Mouse (Mus musculus) heart, adult 2 months (tissue): Measurements from ENCODE around the gene Fosl1. TPM values are rescaled to one million over a fixed set of nuclear protein-coding genes. Genes with fewer than 3 reads are reported as not detected.

Experiments used
- DNase-seq, 2 experiments: peaks; one replicate each; pipeline ENCODE4 v3.0.0; 2021
- H3K27ac ChIP-seq: fragments of 200-600 bp; 2 replicates; pipeline ENCODE4 v1.8.1; 2022
- H3K27me3 ChIP-seq: fragments of 200-500 bp; 2 replicates; pipeline ENCODE4 v1.6.1; 2012; ENCODE audit warnings: mild to moderate bottlenecking, low read length, inconsistent platforms, mixed read lengths; ENCODE audit not compliant: control insufficient read depth, insufficient read depth
- H3K36me3 ChIP-seq: fragments of 200-500 bp; 2 replicates; pipeline ENCODE4 v1.6.1; 2012; ENCODE audit warnings: low read length, inconsistent platforms; ENCODE audit not compliant: control insufficient read depth, insufficient read depth
- H3K4me1 ChIP-seq: fragments of 200-500 bp; 2 replicates; pipeline ENCODE4 v1.6.1; 2011; ENCODE audit warnings: low read length; ENCODE audit not compliant: control insufficient read depth, insufficient read depth
- H3K4me3 ChIP-seq: fragments of 200-600 bp; 2 replicates; pipeline ENCODE4 v1.8.1; 2022
- H3K79me2 ChIP-seq: fragments of 200-500 bp; replicated peaks from 2 replicates; pipeline ENCODE4 v1.6.1; 2012; ENCODE audit warnings: mild to moderate bottlenecking, inconsistent platforms, low read length, moderate library complexity, mixed read lengths; ENCODE audit not compliant: control insufficient read depth, insufficient read depth
- H3K9ac ChIP-seq: fragments of 200-500 bp; 2 replicates; pipeline ENCODE4 v1.6.1; 2012; ENCODE audit warnings: low read depth, mild to moderate bottlenecking, control low read depth, inconsistent platforms, low read length, mixed read lengths
- CTCF ChIP-seq: fragments of 200-600 bp; IDR thresholded peaks from 2 replicates; pipeline ENCODE4 v1.8.1; 2022; ENCODE audit warnings: antibody characterized with exemption, mild to moderate bottlenecking, moderate library complexity
- EP300 ChIP-seq: fragments of 200-500 bp; IDR thresholded peaks from 2 replicates; pipeline ENCODE4 v1.6.1; 2011; ENCODE audit warnings: low read depth, low read length, control low read depth; ENCODE audit not compliant: insufficient read depth
- POLR2A ChIP-seq: fragments of 200-500 bp; IDR thresholded peaks from 2 replicates; pipeline ENCODE4 v1.6.1; 2011; ENCODE audit warnings: mild to moderate bottlenecking, low read depth, low read length, control low read depth; ENCODE audit not compliant: insufficient read depth
- WGBS: fragments of 180-500 bp; shearing (Covaris S2); methylation state at CpG from one replicate; pipeline ENCODE4 v1.1.7; 2018; 5-methylcytosine and 5-hydroxymethylcytosine counted together
- intact Hi-C: fragments of 180-260 bp; cut with DNase I; formaldehyde crosslinking; loops from one replicate; pipeline ENCODE4 v1.15.1; 2025
- polyA plus RNA-seq: library from polyadenylated mRNA; depleted of rRNA; stranded (reverse); fragments of >200 nt; gene quantifications from 2 replicates; pipeline ENCODE4 v1.2.3, GENCODE M21; 2012; rRNA removed
- total RNA-seq, 2 experiments: library from RNA; stranded (reverse); gene quantifications; 2 replicates each; pipeline ENCODE4 v1.2.3; 2021

Fosl1 gene
- total and polyA plus RNA-seq, 3 experiments = not detected

GRCm38 (mm10) chr19:5495353-5496051 lies 48.2 kb downstream of the Fosl1 start:
- H3K4me3 ChIP-seq = no peak overlapping the region
- TF ChIP-seq POLR2A = no peak
- no peak for TF ChIP-seq CTCF
- TF ChIP-seq EP300 = no peak
- H3K27ac ChIP-seq = no peak overlapping the region

DNA sequence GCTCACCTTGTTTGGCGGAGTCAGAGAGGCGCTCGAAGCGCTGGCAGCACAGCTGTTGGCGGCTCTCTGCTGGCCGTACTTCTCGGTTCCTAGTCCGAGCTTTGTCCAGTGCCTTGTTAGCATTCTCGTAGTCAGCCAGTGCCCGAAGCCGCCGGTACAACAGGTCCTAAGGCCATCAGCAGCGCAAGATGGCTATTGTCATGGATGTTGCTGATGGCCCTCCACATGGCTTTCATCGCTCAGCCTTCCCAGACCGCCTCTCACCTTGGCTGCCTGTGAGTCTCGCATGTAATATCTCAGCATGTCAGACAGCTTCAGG lies 48.7 kb downstream of the Fosl1 start:
- no peak overlapping the region for H3K9ac ChIP-seq
- 0 out of 2 replicates have a peak, but pooled peaks cover 5% of the 10 kb centered on the region for H3K79me2 ChIP-seq
- no peaks in the 10 kb centered on the region for H3K4me1 ChIP-seq
- H3K4me3 ChIP-seq = no peak overlapping the region
- no peak overlapping the region for H3K27ac ChIP-seq
- TF ChIP-seq POLR2A (no peak), EP300 (no peak), CTCF (no peak)
- peak in 1 of 2 experiments; percentile 21 for DNase-seq
- H3K27me3 ChIP-seq = no peaks in the 10 kb centered on the region
- intact Hi-C loops = no loop called here
- WGBS = 83% methylated on average over 16 of the region's 16 CpGs
- H3K36me3 ChIP-seq = peaks cover 14% of the 10 kb centered on the region

More at GRCm38 (mm10) chr19:5495353-5496051, 48.2 kb downstream of the Fosl1 start:
- Histone ChIP-seq H3K27me3 (no peaks in the 10 kb centered on the region), H3K4me1 (no peaks in the 10 kb centered on the region), H3K36me3 (peaks cover 14% of the 10 kb centered on the region), H3K79me2 (0 out of 2 replicates have a peak, but pooled peaks cover 5% of the 10 kb centered on the region), H3K9ac (no peak overlapping the region)
- DNase-seq = no peak
- 79% methylated on average over 12 of the region's 12 CpGs for WGBS
- intact Hi-C loops = no loop called here

DNA sequence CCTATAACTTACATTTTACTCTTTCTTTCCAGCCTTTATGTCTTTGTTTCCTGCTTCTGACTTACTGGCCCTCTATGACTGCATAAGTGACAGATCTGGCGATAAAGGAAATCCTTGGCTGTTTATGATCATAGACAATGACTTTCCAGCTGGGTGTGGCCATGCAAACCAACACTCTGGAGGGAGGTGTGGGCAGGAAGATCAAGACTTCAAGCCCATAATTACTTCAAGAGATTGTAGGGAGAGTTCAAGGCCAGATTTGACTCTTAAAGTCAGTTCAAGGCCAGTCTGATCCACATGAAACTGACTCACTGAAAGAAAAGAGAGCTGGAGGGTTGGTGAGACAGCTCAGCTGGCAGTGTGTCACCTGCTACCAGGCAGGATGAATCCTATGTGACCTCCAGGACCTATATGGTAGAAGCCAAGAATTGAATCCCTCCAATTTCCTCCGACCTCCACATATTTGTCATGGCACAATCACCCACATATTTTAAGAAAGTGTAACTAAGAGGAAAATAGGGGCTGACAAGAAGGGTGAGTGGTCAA lies 53.1 kb downstream of the Fosl1 start:
- no peaks in the 10 kb centered on the region for H3K36me3 ChIP-seq
- H3K27ac ChIP-seq = no peak overlapping the region
- no peak overlapping the region for H3K9ac ChIP-seq
- H3K27me3 ChIP-seq = no peaks in the 10 kb centered on the region
- TF ChIP-seq EP300 (no peak), CTCF (no peak), POLR2A (no peak)
- 61% methylated on average over 2 of the region's 2 CpGs for WGBS
- no peak for DNase-seq
- H3K4me3 ChIP-seq = no peak overlapping the region
- intact Hi-C loops = no loop called here
- no peaks in the 10 kb centered on the region for H3K79me2 ChIP-seq
- H3K4me1 ChIP-seq = no peaks in the 10 kb centered on the region

GRCm38 (mm10) chr19:5503687-5504086 lies 56.3 kb downstream of the Fosl1 start, which contains the start of gene 1700020D05Rik:
Gene 1700020D05Rik (minus strand): TSS chr19:5503787.
- TF ChIP-seq POLR2A (no peak), CTCF (no peak), EP300 (no peak)
- Histone ChIP-seq H3K36me3 (no peaks in the 10 kb centered on the region), H3K79me2 (no peaks in the 10 kb centered on the region), H3K27me3 (no peaks in the 10 kb centered on the region), H3K9ac (no peak within 1 kb of the TSS), H3K27ac (no peak within 1 kb of the TSS), H3K4me3 (no peak within 1 kb of the TSS), H3K4me1 (no peaks in the 10 kb centered on the region)
- intact Hi-C loops = no loop called here
- 64% methylated on average over 17 of the region's 17 CpGs for whole genome bisulfite sequencing
- no peak for DNase-seq

Other genes starting within 250 kb of the Fosl1 start
- gene Pacs1, start 174.4 kb upstream of the Fosl1 start, total RNA-seq = 10 to 100 TPM; 20.8 to 21.6 TPM
- gene Pacs1, start 174.4 kb upstream of the Fosl1 start, polyA plus RNA-seq = 25.7 and 28.5 TPM in 2 replicates
- gene Sf3b2, start 152.1 kb upstream of the Fosl1 start, total RNA-seq = 100 to 1,000 TPM; 103 to 121 TPM
- gene Sf3b2, start 152.1 kb upstream of the Fosl1 start, polyA plus RNA-seq = 83.1 and 94.5 TPM in 2 replicates
- gene Gal3st3, start 149.2 kb upstream of the Fosl1 start, total RNA-seq = 10 to 100 TPM; 27.2 to 29.9 TPM
- gene Gal3st3, start 149.2 kb upstream of the Fosl1 start, polyA plus RNA-seq = 35.5 and 36.1 TPM in 2 replicates
- not detected for gene Catsper1, start 111.8 kb upstream of the Fosl1 start, total RNA-seq
- gene Catsper1, start 111.8 kb upstream of the Fosl1 start, polyA plus RNA-seq = 0.16 TPM in 1 of 2 replicates, not detected in the other
- 10 to 100 TPM; 10.9 to 16.8 TPM for gene Cst6, start 98.0 kb upstream of the Fosl1 start, total RNA-seq
- 5.7 and 10.4 TPM in 2 replicates for gene Cst6, start 98.0 kb upstream of the Fosl1 start, polyA plus RNA-seq
- 10 to 100 TPM; 16.3 to 19.5 TPM for gene Eif1ad, start 80.8 kb upstream of the Fosl1 start, total RNA-seq
- gene Eif1ad, start 80.8 kb upstream of the Fosl1 start, polyA plus RNA-seq = 18.5 and 28.1 TPM in 2 replicates
- gene Banf1, start 80.4 kb upstream of the Fosl1 start, total RNA-seq = 100 to 1,000 TPM; 113 to 133 TPM
- 148 and 173 TPM in 2 replicates for gene Banf1, start 80.4 kb upstream of the Fosl1 start, polyA plus RNA-seq
- gene Sart1, start 58.8 kb upstream of the Fosl1 start, total RNA-seq = 10 to 100 TPM; 47.3 to 51.8 TPM
- 10.6 and 22.1 TPM in 2 replicates for gene Sart1, start 58.8 kb upstream of the Fosl1 start, polyA plus RNA-seq
- under 1 TPM; 0.39 to 0.52 TPM for gene Tsga10ip, start 45.0 kb upstream of the Fosl1 start, total RNA-seq
- gene Tsga10ip, start 45.0 kb upstream of the Fosl1 start, polyA plus RNA-seq = 0.08 TPM in 1 of 2 replicates, not detected in the other
- 100 to 1,000 TPM; 278 to 344 TPM for gene Drap1, start 22.6 kb upstream of the Fosl1 start, total RNA-seq
- 175 and 189 TPM in 2 replicates for gene Drap1, start 22.6 kb upstream of the Fosl1 start, polyA plus RNA-seq
- gene AI837181, start 22.4 kb upstream of the Fosl1 start, total RNA-seq = 10 to 100 TPM; 32.9 TPM
- gene AI837181, start 22.4 kb upstream of the Fosl1 start, polyA plus RNA-seq = 55.4 and 59.5 TPM in 2 replicates
- 1 to 10 TPM; 6.3 to 9.7 TPM for gene Ccdc85b, start 10.3 kb downstream of the Fosl1 start, total RNA-seq
- gene Ccdc85b, start 10.3 kb downstream of the Fosl1 start, polyA plus RNA-seq = 5.9 and 6.1 TPM in 2 replicates
- 10 to 100 TPM; 47.1 to 52.9 TPM for gene Fibp, start 13.1 kb downstream of the Fosl1 start, total RNA-seq
- 85.6 and 88.3 TPM in 2 replicates for gene Fibp, start 13.1 kb downstream of the Fosl1 start, polyA plus RNA-seq
- under 1 TPM; 0.32 to 0.42 TPM for gene Ctsw, start 21.0 kb downstream of the Fosl1 start, total RNA-seq
- 0.67 and 2.0 TPM in 2 replicates for gene Ctsw, start 21.0 kb downstream of the Fosl1 start, polyA plus RNA-seq
- gene Efemp2, start 26.4 kb downstream of the Fosl1 start, total RNA-seq = 10 to 100 TPM in 1 of 2 experiments, 1 to 10 TPM in 1; 8.2 to 10.3 TPM
- 33.6 and 36.3 TPM in 2 replicates for gene Efemp2, start 26.4 kb downstream of the Fosl1 start, polyA plus RNA-seq
- gene Mus81, start 40.9 kb downstream of the Fosl1 start, total RNA-seq = 10 to 100 TPM; 18.6 to 21.6 TPM
- 36.4 and 38.6 TPM in 2 replicates for gene Mus81, start 40.9 kb downstream of the Fosl1 start, polyA plus RNA-seq
- 100 to 1,000 TPM; 169 to 194 TPM for gene Cfl1, start 42.9 kb downstream of the Fosl1 start, total RNA-seq
- gene Cfl1, start 42.9 kb downstream of the Fosl1 start, polyA plus RNA-seq = 160 and 206 TPM in 2 replicates
- under 1 TPM; 0.82 to 0.89 TPM for gene 1700020D05Rik, start 56.2 kb downstream of the Fosl1 start, total RNA-seq
- 0.70 and 0.85 TPM in 2 replicates for gene 1700020D05Rik, start 56.2 kb downstream of the Fosl1 start, polyA plus RNA-seq
- 1 to 10 TPM; 3.9 to 5.2 TPM for gene Snx32, start 63.0 kb downstream of the Fosl1 start, total RNA-seq
- gene Snx32, start 63.0 kb downstream of the Fosl1 start, polyA plus RNA-seq = 11.4 and 13.0 TPM in 2 replicates
- not detected for gene Ovol1, start 113.1 kb downstream of the Fosl1 start, total RNA-seq
- 0.04 TPM in 1 of 2 replicates, not detected in the other for gene Ovol1, start 113.1 kb downstream of the Fosl1 start, polyA plus RNA-seq
- 1 to 10 TPM; 3.0 to 3.3 TPM for gene Ap5b1, start 120.5 kb downstream of the Fosl1 start, total RNA-seq
- gene Ap5b1, start 120.5 kb downstream of the Fosl1 start, polyA plus RNA-seq = 3.0 and 3.1 TPM in 2 replicates
- 10 to 100 TPM; 50.2 to 58.6 TPM for gene Rnaseh2c, start 154.3 kb downstream of the Fosl1 start, total RNA-seq
- 18.7 and 37.1 TPM in 2 replicates for gene Rnaseh2c, start 154.3 kb downstream of the Fosl1 start, polyA plus RNA-seq
- gene Kat5, start 162.7 kb downstream of the Fosl1 start, total RNA-seq = 10 to 100 TPM; 27.0 to 27.5 TPM
- gene Kat5, start 162.7 kb downstream of the Fosl1 start, polyA plus RNA-seq = 36.1 and 56.9 TPM in 2 replicates
- gene Rela, start 189.9 kb downstream of the Fosl1 start, total RNA-seq = 10 to 100 TPM; 26.8 to 32.5 TPM
- gene Rela, start 189.9 kb downstream of the Fosl1 start, polyA plus RNA-seq = 39.8 and 57.2 TPM in 2 replicates
- gene Sipa1, start 216.2 kb downstream of the Fosl1 start, total RNA-seq = 10 to 100 TPM; 19.9 to 23.5 TPM
- 37.7 and 39.9 TPM in 2 replicates for gene Sipa1, start 216.2 kb downstream of the Fosl1 start, polyA plus RNA-seq
- 10 to 100 TPM; 20.8 to 23.2 TPM for gene Map3k11, start 241.2 kb downstream of the Fosl1 start, total RNA-seq
- gene Map3k11, start 241.2 kb downstream of the Fosl1 start, polyA plus RNA-seq = 31.5 and 31.9 TPM in 2 replicates
- gene Pcnx3, start 241.4 kb downstream of the Fosl1 start, total RNA-seq = 10 to 100 TPM; 17.5 to 18.6 TPM
- gene Pcnx3, start 241.4 kb downstream of the Fosl1 start, polyA plus RNA-seq = 33.6 and 40.1 TPM in 2 replicates